In the genomic region with DNA sequence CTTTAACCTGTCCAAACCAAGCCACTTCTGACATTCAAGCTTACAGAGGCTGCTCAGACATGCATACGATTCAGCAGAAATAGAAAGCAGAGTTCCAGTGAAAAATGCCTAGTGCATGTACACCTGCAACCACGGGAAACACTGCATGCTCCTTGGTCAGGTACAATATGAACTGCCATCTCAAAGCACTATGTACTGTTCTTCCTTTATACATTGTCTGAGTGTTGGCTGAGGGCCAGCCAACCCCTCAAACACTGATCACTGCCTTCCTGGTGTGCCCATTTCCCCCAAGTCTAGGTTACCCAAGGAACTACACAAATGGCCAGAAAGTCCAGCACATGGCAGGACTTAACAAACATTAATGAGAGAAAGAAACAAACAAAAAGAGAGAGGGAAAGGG, we compare ENCODE assay signal across 13 mouse cellular contexts. TPM values are rescaled to one million over a fixed set of nuclear protein-coding genes. Genes with fewer than 3 reads are reported as not detected.
DNase-seq lines count a peak whose midpoint lies in the region; ATAC-seq and TF ChIP-seq lines count a peak whose summit lies in the region.
"Had no signal": no experiment of that assay in that cellular context is flagged by ENCODE, and none has a peak within 500 bp of the region (broad histone marks: within the 10 kb centered on the region; RNA-seq: fewer than 3 reads in every experiment).

No protein-coding gene starts in this region.

- DNase-seq in heart, postnatal 25 days (ENCODE audit: low spot score): no peak
- no peak for DNase-seq in limb, embryonic 10.5 days (ENCODE audit: low spot score)
- no peak for DNase-seq in stomach, postnatal 0 days (ENCODE audit: low spot score)
- no peak for DNase-seq in left cerebral cortex, adult 9 months (ENCODE audit: low spot score in 2 of 2)
- DNase-seq: adrenal gland, postnatal 25 days; cerebellum, postnatal 25 days; right cerebral cortex, postnatal 4 days had no signal

- peak overlapping the region; percentile 82; the same call in 1 of the 2 replicates for H3K4me2 ChIP-seq in heart, embryonic 13.5 days
- H3K4me2 ChIP-seq in limb, embryonic 13.5 days (replicated peaks): peak overlapping the region; percentile 11; the same call in 1 of the 2 replicates
- peak overlapping the region; percentile 18 for H3K4me2 ChIP-seq in neural tube, embryonic 12.5 days (replicated peaks)
- no peak overlapping the region for H3K4me2 ChIP-seq in neural tube, embryonic 15.5 days
- H3K4me2 ChIP-seq in stomach, postnatal 0 days (replicated peaks; ENCODE audit: low read depth): peak overlapping the region; percentile 25; the same call in 1 of the 2 replicates

- H3K9me3 ChIP-seq in heart, embryonic 13.5 days: no peaks in the 10 kb centered on the region
- no peaks in the 10 kb centered on the region for H3K9me3 ChIP-seq in limb, embryonic 13.5 days
- no peaks in the 10 kb centered on the region for H3K9me3 ChIP-seq in limb, embryonic 10.5 days (replicated peaks)
- no peaks in the 10 kb centered on the region for H3K9me3 ChIP-seq in neural tube, embryonic 12.5 days
- no peaks in the 10 kb centered on the region for H3K9me3 ChIP-seq in neural tube, embryonic 15.5 days (replicated peaks)
- H3K9me3 ChIP-seq in stomach, postnatal 0 days (ENCODE audit: control insufficient read depth, low read length): no peaks in the 10 kb centered on the region

- TF ChIP-seq CTCF in stomach, postnatal 0 days (IDR thresholded peaks at IDR 0.05; ENCODE audit: low read depth): no peak

- H3K4me3 ChIP-seq in heart, embryonic 13.5 days: no peak overlapping the region
- no peak overlapping the region for H3K4me3 ChIP-seq in limb, embryonic 13.5 days
- no peak overlapping the region for H3K4me3 ChIP-seq in limb, embryonic 10.5 days
- H3K4me3 ChIP-seq in neural tube, embryonic 12.5 days: no peak overlapping the region
- H3K4me3 ChIP-seq in neural tube, embryonic 15.5 days (replicated peaks): no peak overlapping the region
- no peak overlapping the region for H3K4me3 ChIP-seq in stomach, postnatal 0 days (ENCODE audit: low read depth, low read length)

- 0 out of 2 replicates have a peak, but pooled peaks cover 10% of the 10 kb centered on the region for H3K36me3 ChIP-seq in heart, embryonic 13.5 days
- H3K36me3 ChIP-seq in limb, embryonic 13.5 days: peaks cover 18% of the 10 kb centered on the region
- H3K36me3 ChIP-seq in limb, embryonic 10.5 days: peaks cover 34% of the 10 kb centered on the region
- no peaks in the 10 kb centered on the region; the same call in 1 of the 2 replicates for H3K36me3 ChIP-seq in neural tube, embryonic 12.5 days
- H3K36me3 ChIP-seq in neural tube, embryonic 15.5 days: no peaks in the 10 kb centered on the region
- no peaks in the 10 kb centered on the region for H3K36me3 ChIP-seq in stomach, postnatal 0 days (ENCODE audit: control insufficient read depth, insufficient read depth, low read length)

- ATAC-seq in heart, embryonic 13.5 days (ENCODE audit: extremely low read depth, insufficient number of reproducible peaks, low FRiP score, low TSS enrichment): no peak
- no peak for ATAC-seq in limb, embryonic 13.5 days (ENCODE audit: low FRiP score, low read depth)
- no peak for ATAC-seq in neural tube, embryonic 12.5 days (ENCODE audit: low FRiP score, low read depth)
- ATAC-seq in neural tube, embryonic 15.5 days (ENCODE audit: low FRiP score): no peak
- ATAC-seq in stomach, postnatal 0 days (ENCODE audit: low FRiP score, low TSS enrichment): no peak
- ATAC-seq: CD4-positive, CD25-positive, alpha-beta regulatory T cell, adult 4 months; hindbrain, postnatal 0 days had no signal

- H3K9ac ChIP-seq in heart, embryonic 13.5 days: peak overlapping the region; percentile 8; the same call in 1 of the 2 replicates
- H3K9ac ChIP-seq in limb, embryonic 13.5 days: no peak overlapping the region
- no peak overlapping the region for H3K9ac ChIP-seq in neural tube, embryonic 12.5 days
- no peak overlapping the region for H3K9ac ChIP-seq in neural tube, embryonic 15.5 days (replicated peaks)
- no peak overlapping the region for H3K9ac ChIP-seq in stomach, postnatal 0 days (ENCODE audit: low read length)

- 79% methylated on average over 2 of the region's 2 CpGs for WGBS in heart, embryonic 13.5 days
- 91% methylated on average over 2 of the region's 2 CpGs for WGBS in limb, embryonic 13.5 days
- 95% methylated on average over 2 of the region's 2 CpGs for WGBS in limb, embryonic 10.5 days
- 92% methylated on average over 2 of the region's 2 CpGs for WGBS in neural tube, embryonic 12.5 days
- WGBS in neural tube, embryonic 15.5 days: 70% methylated on average over 2 of the region's 2 CpGs
- 54% methylated on average over 2 of the region's 2 CpGs for WGBS in stomach, postnatal 0 days

- no peak for TF ChIP-seq EP300 in stomach, postnatal 0 days (optimal IDR thresholded peaks at IDR 0.05)

- no peak overlapping the region for H3K27ac ChIP-seq in heart, embryonic 13.5 days (replicated peaks)
- no peak overlapping the region for H3K27ac ChIP-seq in limb, embryonic 13.5 days
- no peak overlapping the region for H3K27ac ChIP-seq in limb, embryonic 10.5 days
- H3K27ac ChIP-seq in neural tube, embryonic 12.5 days: no peak overlapping the region
- no peak overlapping the region for H3K27ac ChIP-seq in neural tube, embryonic 15.5 days (replicated peaks)
- no peak overlapping the region for H3K27ac ChIP-seq in stomach, postnatal 0 days (replicated peaks)
- H3K27ac ChIP-seq: hindbrain, postnatal 0 days had no signal

- peaks cover 73% of the 10 kb centered on the region for H3K4me1 ChIP-seq in heart, embryonic 13.5 days
- H3K4me1 ChIP-seq in limb, embryonic 13.5 days: peaks cover 50% of the 10 kb centered on the region
- H3K4me1 ChIP-seq in limb, embryonic 10.5 days: peaks cover 13% of the 10 kb centered on the region
- H3K4me1 ChIP-seq in neural tube, embryonic 12.5 days: peaks cover 34% of the 10 kb centered on the region
- peaks cover 41% of the 10 kb centered on the region for H3K4me1 ChIP-seq in neural tube, embryonic 15.5 days
- peaks cover 2% of the 10 kb centered on the region; the same call in 1 of the 2 replicates for H3K4me1 ChIP-seq in stomach, postnatal 0 days (replicated peaks; ENCODE audit: control insufficient read depth, insufficient read depth)

- intact Hi-C loops in heart, postnatal 25 days (cut with DNase I): no loop called here

- H3K27me3 ChIP-seq in heart, embryonic 13.5 days (replicated peaks): no peaks in the 10 kb centered on the region
- H3K27me3 ChIP-seq in limb, embryonic 13.5 days: no peaks in the 10 kb centered on the region
- no peaks in the 10 kb centered on the region for H3K27me3 ChIP-seq in limb, embryonic 10.5 days (ENCODE audit: low read depth, poor library complexity, severe bottlenecking)
- H3K27me3 ChIP-seq in neural tube, embryonic 12.5 days (replicated peaks): no peaks in the 10 kb centered on the region
- no peaks in the 10 kb centered on the region for H3K27me3 ChIP-seq in neural tube, embryonic 15.5 days (replicated peaks)
- no peaks in the 10 kb centered on the region for H3K27me3 ChIP-seq in stomach, postnatal 0 days (ENCODE audit: control insufficient read depth, insufficient read depth, low read length)

RNA-seq across cellular contexts. Expression of a gene that starts 53.5 kb away (rescaled TPM):
- polyA plus RNA-seq in heart, embryonic 13.5 days (2015; fragmentation: Nextera tagmentation; extraction: Ambion mirVana): 7.0 and 7.5 TPM in 2 replicates
- 10 to 100 TPM; 19.7 to 20.9 TPM for total RNA-seq in heart, postnatal 25 days (2021)
- 17.4 and 18.0 TPM in 2 replicates for polyA plus RNA-seq in limb, embryonic 13.5 days (2015; fragmentation: Nextera tagmentation; extraction: Ambion mirVana)
- polyA plus RNA-seq in limb, embryonic 10.5 days (2016; fragmentation: Nextera tagmentation; extraction: Ambion mirVana): 15.4 and 18.3 TPM in 2 replicates
- polyA plus RNA-seq in neural tube, embryonic 12.5 days (2016; fragmentation: Nextera tagmentation; extraction: Ambion mirVana): 19.0 and 20.0 TPM in 2 replicates
- 12.7 and 13.2 TPM in 2 replicates for polyA plus RNA-seq in neural tube, embryonic 15.5 days (2015; fragmentation: Nextera tagmentation; extraction: Ambion mirVana)
- 4.7 and 5.0 TPM in 2 replicates for polyA plus RNA-seq in stomach, postnatal 0 days (2015; fragmentation: Nextera tagmentation; extraction: Ambion mirVana)
